ENCODE assay signal across 29 mouse cellular contexts in genomic region chr16:18308159-18308558, GRCm38 (mm10). TPM values are rescaled to one million over a fixed set of nuclear protein-coding genes. Genes with fewer than 3 reads are reported as not detected.
DNase-seq lines count a peak whose midpoint lies in the region; ATAC-seq and TF ChIP-seq lines count a peak whose summit lies in the region.
"Had no signal": no experiment of that assay in that cellular context is flagged by ENCODE, and none has a peak within 500 bp of the region (broad histone marks: within the 10 kb centered on the region; RNA-seq: fewer than 3 reads in every experiment).

No protein-coding gene starts in this region.

- no peak for TF ChIP-seq CTCF in layer of hippocampus, adult 2 months (conservative IDR thresholded peaks at IDR 0.05)

- no peak overlapping the region for H3K4me2 ChIP-seq in liver, embryonic 13.5 days
- H3K4me2 ChIP-seq in liver, embryonic 11.5 days, result no peak overlapping the region
- H3K4me2 ChIP-seq: embryonic facial prominence, embryonic 13.5 days; embryonic facial prominence, embryonic 15.5 days; forebrain, embryonic 12.5 days had no signal

- H3K9me3 ChIP-seq in liver, embryonic 13.5 days (replicated peaks), result no peaks in the 10 kb centered on the region
- H3K9me3 ChIP-seq in liver, embryonic 11.5 days (ENCODE audit: control insufficient read depth, low read length), result no peaks in the 10 kb centered on the region
- H3K9me3 ChIP-seq: embryonic facial prominence, embryonic 13.5 days; embryonic facial prominence, embryonic 15.5 days; forebrain, embryonic 10.5 days; forebrain, embryonic 12.5 days; G1E had no signal

- no peak overlapping the region for H3K4me3 ChIP-seq in layer of hippocampus, adult 2 months
- no peak overlapping the region for H3K4me3 ChIP-seq in liver, embryonic 13.5 days (replicated peaks)
- no peak overlapping the region for H3K4me3 ChIP-seq in liver, embryonic 11.5 days (ENCODE audit: low read depth, low read length)
- H3K4me3 ChIP-seq: embryonic facial prominence, embryonic 13.5 days; embryonic facial prominence, embryonic 15.5 days; erythroblast, embryonic 14.5 days; forebrain, embryonic 10.5 days; forebrain, embryonic 12.5 days had no signal

- WGBS in liver, embryonic 13.5 days (ENCODE audit: insufficient replicate concordance), result 38% methylated on average over 1 of the region's 1 CpGs
- 61% methylated on average over 1 of the region's 1 CpGs for WGBS in liver, embryonic 11.5 days

- DNase-seq in layer of hippocampus, adult 2 months (ENCODE audit: low spot score in 2 of 2), result no peak
- no peak for DNase-seq in layer of hippocampus, adult 9-10 months (ENCODE audit: low spot score)
- no peak for DNase-seq in liver, embryonic 13.5 days
- DNase-seq in liver, embryonic 11.5 days (ENCODE audit: low spot score), result no peak
- no peak for DNase-seq in embryo, embryonic 11 days
- DNase-seq: adrenal gland, adult 8-10 months; adrenal gland, postnatal 14 days; adrenal gland, postnatal 36 days; B cell, adult 2 months; cerebellum, adult 11-12 months; cerebellum, adult 2 months; cerebellum, adult 9-10 months; cerebellum, postnatal 10 days; cerebellum, postnatal 25 days had no signal

- ATAC-seq in liver, embryonic 13.5 days (ENCODE audit: low read depth), result no peak
- no peak for ATAC-seq in liver, embryonic 11.5 days (replicated peaks; ENCODE audit: low FRiP score)
- 0 out of 2 replicates have a peak, but pooled peaks have one; percentile 25 for ATAC-seq in common myeloid progenitor, adult 5-6 weeks (replicated peaks; ENCODE audit: low read depth, poor library complexity, severe bottlenecking)
- ATAC-seq: activated CD4-positive, CD25-positive, alpha-beta regulatory T cell, adult 4 months; CD4-positive, CD25-positive, alpha-beta regulatory T cell, adult 4 months; forebrain, embryonic 14.5 days; forebrain, embryonic 16.5 days; Patski had no signal

- H3K36me3 ChIP-seq in liver, embryonic 13.5 days, result peaks cover 89% of the 10 kb centered on the region
- H3K36me3 ChIP-seq in liver, embryonic 11.5 days (ENCODE audit: control insufficient read depth, insufficient read depth, low read length), result peaks cover 28% of the 10 kb centered on the region
- H3K36me3 ChIP-seq: embryonic facial prominence, embryonic 15.5 days had no signal

- H3K27me3 ChIP-seq in liver, embryonic 13.5 days, result no peaks in the 10 kb centered on the region
- no peaks in the 10 kb centered on the region for H3K27me3 ChIP-seq in liver, embryonic 11.5 days (replicated peaks; ENCODE audit: control insufficient read depth, insufficient read depth, low read length)
- H3K27me3 ChIP-seq: CH12.LX; embryonic facial prominence, embryonic 13.5 days; embryonic facial prominence, embryonic 15.5 days; forebrain, embryonic 12.5 days; Patski had no signal

- peak overlapping the region; percentile 40; the same call in 1 of the 2 replicates for H3K27ac ChIP-seq in layer of hippocampus, adult 2 months
- peak overlapping the region; percentile 10; the same call in 1 of the 2 replicates for H3K27ac ChIP-seq in liver, embryonic 13.5 days
- no peak overlapping the region for H3K27ac ChIP-seq in liver, embryonic 11.5 days (ENCODE audit: low read depth, low read length)
- H3K27ac ChIP-seq: embryonic facial prominence, embryonic 13.5 days; embryonic facial prominence, embryonic 15.5 days; forebrain, embryonic 10.5 days; forebrain, embryonic 12.5 days had no signal

- no peak overlapping the region for H3K9ac ChIP-seq in liver, embryonic 13.5 days
- no peak overlapping the region for H3K9ac ChIP-seq in liver, embryonic 11.5 days (ENCODE audit: low read depth, low read length)
- H3K9ac ChIP-seq: embryonic facial prominence, embryonic 13.5 days; embryonic facial prominence, embryonic 15.5 days; forebrain, embryonic 12.5 days had no signal

- no peaks in the 10 kb centered on the region; the same call in 1 of the 2 replicates for H3K4me1 ChIP-seq in liver, embryonic 13.5 days (replicated peaks)
- H3K4me1 ChIP-seq in liver, embryonic 11.5 days (replicated peaks; ENCODE audit: control insufficient read depth, insufficient read depth, low read length), result no peaks in the 10 kb centered on the region
- H3K4me1 ChIP-seq: embryonic facial prominence, embryonic 13.5 days; embryonic facial prominence, embryonic 15.5 days; forebrain, embryonic 10.5 days; forebrain, embryonic 12.5 days had no signal

RNA-seq across cellular contexts. Expression of gene Dgcr8, which starts 19.1 kb away (rescaled TPM):
- total RNA-seq in layer of hippocampus, adult 2 months (2021), result 10 to 100 TPM; 46.1 to 46.7 TPM
- polyA plus RNA-seq in liver, embryonic 13.5 days (2015; fragmentation: Nextera tagmentation; extraction: Ambion mirVana), result 13.4 and 13.8 TPM in 2 replicates
- polyA plus RNA-seq in liver, embryonic 11.5 days (2014; fragmentation: Nextera tagmentation; extraction: Ambion mirVana), result 29.0 and 30.8 TPM in 2 replicates
- total RNA-seq in common myeloid progenitor, adult 5-6 weeks (2017), result 60.0 and 60.6 TPM in 2 replicates

RNA-seq across cellular contexts. Expression of gene Tango2, which starts 39.7 kb away (rescaled TPM):
- 100 to 1,000 TPM; 128 to 130 TPM for total RNA-seq in layer of hippocampus, adult 2 months (2021)
- 69.6 and 71.4 TPM in 2 replicates for polyA plus RNA-seq in liver, embryonic 13.5 days (2015; fragmentation: Nextera tagmentation; extraction: Ambion mirVana)
- polyA plus RNA-seq in liver, embryonic 11.5 days (2014; fragmentation: Nextera tagmentation; extraction: Ambion mirVana), result 104 and 109 TPM in 2 replicates
- total RNA-seq in common myeloid progenitor, adult 5-6 weeks (2017), result 7.9 and 14.9 TPM in 2 replicates

RNA-seq across cellular contexts. Expression of gene Arvcf, which starts 39.8 kb away (rescaled TPM):
- total RNA-seq in layer of hippocampus, adult 2 months (2021), result 10 to 100 TPM; 40.4 to 41.4 TPM
- 7.6 and 7.9 TPM in 2 replicates for polyA plus RNA-seq in liver, embryonic 13.5 days (2015; fragmentation: Nextera tagmentation; extraction: Ambion mirVana)
- 13.8 and 15.5 TPM in 2 replicates for polyA plus RNA-seq in liver, embryonic 11.5 days (2014; fragmentation: Nextera tagmentation; extraction: Ambion mirVana)
- 24.4 and 28.5 TPM in 2 replicates for total RNA-seq in common myeloid progenitor, adult 5-6 weeks (2017)

RNA-seq across cellular contexts. Expression of gene Gm49776, which starts 50.0 kb away (rescaled TPM):
- total RNA-seq in layer of hippocampus, adult 2 months (2021), result not detected
- polyA plus RNA-seq in liver, embryonic 13.5 days (2015; fragmentation: Nextera tagmentation; extraction: Ambion mirVana), result 1.3 and 2.4 TPM in 2 replicates
- polyA plus RNA-seq in liver, embryonic 11.5 days (2014; fragmentation: Nextera tagmentation; extraction: Ambion mirVana), result 1.5 and 4.1 TPM in 2 replicates
- not detected in 2 replicates for total RNA-seq in common myeloid progenitor, adult 5-6 weeks (2017)
- total RNA-seq: adrenal gland, adult 18-20 months; adrenal gland, adult 8-10 months; adrenal gland, postnatal 14 days; G1E had no signal
- polyA plus RNA-seq: activated CD4-positive, CD25-positive, alpha-beta regulatory T cell, adult 4 months; CD4-positive, CD25-positive, alpha-beta regulatory T cell, adult 4 months; erythroblast, embryonic 14.5 days; forebrain, embryonic 12.5 days; forebrain, embryonic 16.5 days; frontal cortex, adult 2 months; G1E had no signal

RNA-seq across cellular contexts. Expression of gene Ranbp1, which starts 59.6 kb away (rescaled TPM):
- 10 to 100 TPM; 93.6 to 98.0 TPM for total RNA-seq in layer of hippocampus, adult 2 months (2021)
- polyA plus RNA-seq in liver, embryonic 13.5 days (2015; fragmentation: Nextera tagmentation; extraction: Ambion mirVana), result 491 and 563 TPM in 2 replicates
- polyA plus RNA-seq in liver, embryonic 11.5 days (2014; fragmentation: Nextera tagmentation; extraction: Ambion mirVana), result 943 and 989 TPM in 2 replicates
- 518 and 584 TPM in 2 replicates for total RNA-seq in common myeloid progenitor, adult 5-6 weeks (2017)
